Comparison of ENCODE assay signal across 13 mouse cellular contexts in genomic region chr6:73523658-73524057, GRCm38 (mm10). TPM values are rescaled to one million over a fixed set of nuclear protein-coding genes. Genes with fewer than 3 reads are reported as not detected.
A peak's percentile ranks its signal among the peaks of the same experiment; 100 is the strongest.
DNase-seq lines count a peak whose midpoint lies in the region; TF ChIP-seq lines count a peak whose summit lies in the region.
"Had no signal": no experiment of that assay in that cellular context is flagged by ENCODE, and none has a peak within 500 bp of the region (broad histone marks: within the 10 kb centered on the region; RNA-seq: fewer than 3 reads in every experiment).

No protein-coding gene starts in this region.

- 0 out of 2 replicates have a peak, but pooled peaks have one; percentile 9 for TF ChIP-seq CTCF in kidney, adult 2 months (conservative IDR thresholded peaks at IDR 0.05; ENCODE audit: insufficient read depth, insufficient read length, low read depth, low read length)
- TF ChIP-seq CTCF in brain, embryonic 14.5 days (IDR thresholded peaks at IDR 0.05; ENCODE audit: borderline replicate concordance, extremely low read depth, insufficient read depth, insufficient read length), result peak; percentile 25; the same call in 1 of the 2 replicates

- TF ChIP-seq POLR2A in kidney, adult 2 months (IDR thresholded peaks at IDR 0.05; ENCODE audit: low read depth, low read length), result no peak
- TF ChIP-seq POLR2A in brain, embryonic 14.5 days (IDR thresholded peaks at IDR 0.05; ENCODE audit: borderline replicate concordance, extremely low read depth, insufficient read depth, insufficient read length, poor library complexity, severe bottlenecking), result no peak

- H3K27me3 ChIP-seq in kidney, adult 2 months (replicated peaks; ENCODE audit: control insufficient read depth, insufficient read depth, low read length), result no peaks in the 10 kb centered on the region

- H3K27ac ChIP-seq in kidney, adult 2 months (ENCODE audit: insufficient read depth, low read depth, low read length), result no peak overlapping the region

- H3K4me1 ChIP-seq in kidney, adult 2 months (ENCODE audit: control insufficient read depth, insufficient read depth, low read length), result no peaks in the 10 kb centered on the region

- WGBS in kidney, adult 2 months, result 80% methylated on average over 9 of the region's 9 CpGs

- DNase-seq in kidney, adult 2 months, result no peak
- no peak for DNase-seq in kidney, adult 9 months
- peak; percentile 13 for DNase-seq in right cerebral cortex, postnatal 4 days
- no peak for DNase-seq in right cerebral cortex, postnatal 10 days (ENCODE audit: low spot score in 2 of 2)
- DNase-seq in brain, embryonic 14.5 days (ENCODE audit: low read depth), result no peak
- peak; percentile 41 for DNase-seq in testis, postnatal 14 days (ENCODE audit: low spot score)
- DNase-seq in gastrocnemius, adult 18-20 months (ENCODE audit: low spot score), result no peak
- DNase-seq: heart, postnatal 14 days had no signal

- H3K4me3 ChIP-seq in kidney, adult 2 months (ENCODE audit: insufficient read depth, low read depth, low read length), result no peak overlapping the region

- H3K36me3 ChIP-seq in kidney, adult 2 months (ENCODE audit: control insufficient read depth, insufficient read depth, low read length), result no peaks in the 10 kb centered on the region

RNA-seq across cellular contexts. Expression of gene 4931417E11Rik, which starts 54.2 kb away (rescaled TPM):
- 0.08 TPM in 1 of 2 replicates, not detected in the other for polyA plus RNA-seq in kidney, adult 2 months (2012; rRNA removed)
- polyA plus RNA-seq in brain, embryonic 14.5 days (2012; rRNA removed), result not detected in 2 replicates
- not detected for total RNA-seq in gastrocnemius, adult 18-20 months (2021)
- total RNA-seq: gastrocnemius, adult 8-10 months; heart, postnatal 14 days; left cerebral cortex, postnatal 36 days; megakaryocyte progenitor cell, adult 5-6 weeks had no signal
- polyA plus RNA-seq: kidney, embryonic 14.5 days; stomach, embryonic 16.5 days had no signal

Comparison
In these comparisons a context has a peak if more than half of its experiments do, and no peak if none do; other contexts are left out.
1. DNase-seq: peak in right cerebral cortex, postnatal 4 days (single experiment) and testis, postnatal 14 days (single experiment); none in kidney, adult 2 months (single experiment), kidney, adult 9 months (single experiment), right cerebral cortex, postnatal 10 days (0 of 2), brain, embryonic 14.5 days (single experiment) and gastrocnemius, adult 18-20 months (single experiment).